Mouse (Mus musculus) heart, embryonic 15.5 days (tissue): ENCODE data around the gene Nrxn3. TPM values are rescaled to one million over a fixed set of nuclear protein-coding genes. Genes with fewer than 3 reads are reported as not detected.
A peak's percentile ranks its signal among the peaks of the same experiment; 100 is the strongest.

Experiments used
- ATAC-seq: fragments of 200-750 bp; cut with Nextera tagmentation; replicated peaks from 2 replicates; pipeline ENCODE4 v1.8.0; 2017; ENCODE audit warnings: low read depth, moderate TSS enrichment; ENCODE audit not compliant: insufficient number of reproducible peaks, insufficient read depth, low FRiP score
- H3K27ac ChIP-seq: fragments of 300-500 bp; sonication (generic); 2 replicates; pipeline ENCODE4 v1.5.1; 2015; ENCODE audit warnings: mild to moderate bottlenecking, inconsistent platforms
- H3K27me3 ChIP-seq: fragments of 300-500 bp; sonication (generic); 2 replicates; pipeline ENCODE4 v1.6.1; 2015; ENCODE audit warnings: inconsistent platforms
- H3K36me3 ChIP-seq: fragments of 300-500 bp; sonication (generic); 2 replicates; pipeline ENCODE4 v1.6.1; 2015; ENCODE audit warnings: mild to moderate bottlenecking, inconsistent platforms
- H3K4me1 ChIP-seq: fragments of 300-500 bp; sonication (generic); replicated peaks from 2 replicates; pipeline ENCODE4 v1.6.1; 2015; ENCODE audit warnings: inconsistent platforms
- H3K4me2 ChIP-seq: fragments of 300-500 bp; sonication (generic); 2 replicates; pipeline ENCODE4 v1.6.1; 2015; ENCODE audit warnings: inconsistent platforms, mild to moderate bottlenecking, moderate library complexity
- H3K4me3 ChIP-seq: fragments of 300-500 bp; sonication (generic); 2 replicates; pipeline ENCODE4 v1.5.1; 2015; ENCODE audit warnings: mild to moderate bottlenecking, inconsistent platforms
- H3K9ac ChIP-seq: fragments of 300-500 bp; sonication (generic); 2 replicates; pipeline ENCODE4 v1.6.1; 2015; ENCODE audit warnings: mild to moderate bottlenecking, inconsistent platforms
- H3K9me3 ChIP-seq: fragments of 300-500 bp; sonication (generic); replicated peaks from 2 replicates; pipeline ENCODE4 v1.6.1; 2016; ENCODE audit warnings: inconsistent platforms
- WGBS: fragments of 180-500 bp; shearing (Covaris S2); methylation state at CpG from one replicate; pipeline ENCODE4 v1.1.7; 2015; ENCODE audit warnings: mixed read lengths; 5-methylcytosine and 5-hydroxymethylcytosine counted together
- polyA plus RNA-seq: library from polyadenylated mRNA; unstranded; fragments of >200 nt; fragmentation: Nextera tagmentation; extraction: Ambion mirVana; gene quantifications from 2 replicates; pipeline ENCODE4 v1.2.1, GENCODE M21; 2015

Nrxn3 gene
- polyA plus RNA-seq, 1 experiment from 2014 or later: 1.1 TPM

GRCm38 (mm10) chr12:89700937-89701458 lies 978.3 kb downstream of the Nrxn3 start:
- 14% methylated on average over 3 of the region's 3 CpGs for WGBS
- H3K27ac ChIP-seq: no peak overlapping the region
- no peaks in the 10 kb centered on the region for H3K36me3 ChIP-seq
- no peaks in the 10 kb centered on the region for H3K9me3 ChIP-seq
- no peak overlapping the region for H3K4me3 ChIP-seq
- no peak overlapping the region for H3K9ac ChIP-seq
- no peaks in the 10 kb centered on the region for H3K4me1 ChIP-seq
- H3K4me2 ChIP-seq: no peak overlapping the region
- no peaks in the 10 kb centered on the region for H3K27me3 ChIP-seq
- ATAC-seq: no peak

GRCm38 (mm10) chr12:89702931-89703330 lies 980.3 kb downstream of the Nrxn3 start:
- no peak for ATAC-seq
- H3K4me1 ChIP-seq: no peaks in the 10 kb centered on the region
- 72% methylated on average over 1 of the region's 1 CpGs for WGBS
- H3K4me3 ChIP-seq: no peak overlapping the region
- H3K27ac ChIP-seq: no peak overlapping the region
- no peak overlapping the region for H3K9ac ChIP-seq
- H3K4me2 ChIP-seq: no peak overlapping the region
- no peaks in the 10 kb centered on the region for H3K27me3 ChIP-seq
- no peaks in the 10 kb centered on the region for H3K9me3 ChIP-seq
- no peaks in the 10 kb centered on the region for H3K36me3 ChIP-seq

- H3K36me3 ChIP-seq: no peaks in the 10 kb centered on the region
- H3K4me2 ChIP-seq: no peak overlapping the region
- H3K4me3 ChIP-seq: no peak overlapping the region
- H3K27me3 ChIP-seq: no peaks in the 10 kb centered on the region
- H3K9me3 ChIP-seq: no peaks in the 10 kb centered on the region
- ATAC-seq: no peak
- no peaks in the 10 kb centered on the region for H3K4me1 ChIP-seq
- H3K27ac ChIP-seq: no peak overlapping the region
- H3K9ac ChIP-seq: no peak overlapping the region
- 58% methylated on average over 4 of the region's 4 CpGs for WGBS
Measured at GRCm38 (mm10) chr12:89707913-89708312, 985.2 kb downstream of the Nrxn3 start.

GRCm38 (mm10) chr12:89710459-89710858 lies 987.8 kb downstream of the Nrxn3 start:
- 86% methylated on average over 5 of the region's 5 CpGs for WGBS
- ATAC-seq: no peak

GRCm38 (mm10) chr12:89711791-89712190 lies 989.1 kb downstream of the Nrxn3 start:
- no peak for ATAC-seq
- no peaks in the 10 kb centered on the region for H3K4me1 ChIP-seq
- H3K27me3 ChIP-seq: no peaks in the 10 kb centered on the region
- H3K36me3 ChIP-seq: no peaks in the 10 kb centered on the region
- WGBS: 51% methylated on average over 1 of the region's 1 CpGs
- no peak overlapping the region for H3K4me3 ChIP-seq
- H3K27ac ChIP-seq: no peak overlapping the region
- no peak overlapping the region for H3K9ac ChIP-seq
- H3K9me3 ChIP-seq: no peaks in the 10 kb centered on the region
- no peak overlapping the region for H3K4me2 ChIP-seq

More at GRCm38 (mm10) chr12:89710459-89710858, 987.8 kb downstream of the Nrxn3 start:
- Histone ChIP-seq H3K4me3 (no peak overlapping the region), H3K4me1 (no peaks in the 10 kb centered on the region), H3K27me3 (no peaks in the 10 kb centered on the region), H3K27ac (no peak overlapping the region), H3K4me2 (no peak overlapping the region), H3K9ac (no peak overlapping the region), H3K9me3 (no peaks in the 10 kb centered on the region), H3K36me3 (no peaks in the 10 kb centered on the region)

GRCm38 (mm10) chr12:89719194-89720080 lies 996.8 kb downstream of the Nrxn3 start:
- H3K4me3 ChIP-seq: no peak overlapping the region
- no peaks in the 10 kb centered on the region for H3K9me3 ChIP-seq
- WGBS: 35% methylated on average over 8 of the region's 8 CpGs
- H3K27me3 ChIP-seq: no peaks in the 10 kb centered on the region
- H3K9ac ChIP-seq: no peak overlapping the region
- no peaks in the 10 kb centered on the region for H3K4me1 ChIP-seq
- H3K27ac ChIP-seq: no peak overlapping the region
- 0 out of 2 replicates have a peak, but pooled peaks have one; percentile 39 for ATAC-seq
- no peak overlapping the region for H3K4me2 ChIP-seq
- no peaks in the 10 kb centered on the region for H3K36me3 ChIP-seq

GRCm38 (mm10) chr12:89720945-89721344 lies 998.3 kb downstream of the Nrxn3 start:
- Histone ChIP-seq H3K27me3 (no peaks in the 10 kb centered on the region), H3K27ac (no peak overlapping the region), H3K4me1 (no peaks in the 10 kb centered on the region), H3K36me3 (no peaks in the 10 kb centered on the region), H3K4me2 (no peak overlapping the region), H3K9ac (no peak overlapping the region), H3K4me3 (no peak overlapping the region), H3K9me3 (no peaks in the 10 kb centered on the region)
- no peak for ATAC-seq
- 34% methylated on average over 3 of the region's 3 CpGs for WGBS

- 88% methylated on average over 14 of the region's 14 CpGs for WGBS
- Histone ChIP-seq H3K27me3 (no peaks in the 10 kb centered on the region), H3K4me1 (no peaks in the 10 kb centered on the region), H3K4me2 (no peak overlapping the region), H3K27ac (no peak overlapping the region), H3K9ac (no peak overlapping the region), H3K36me3 (no peaks in the 10 kb centered on the region), H3K9me3 (no peaks in the 10 kb centered on the region), H3K4me3 (no peak overlapping the region)
- no peak for ATAC-seq
Measured at GRCm38 (mm10) chr12:89722462-89722861, 999.8 kb downstream of the Nrxn3 start.

GRCm38 (mm10) chr12:89724048-89724447 lies 1001.4 kb downstream of the Nrxn3 start:
- 46% methylated on average over 3 of the region's 3 CpGs for WGBS
- no peak overlapping the region for H3K27ac ChIP-seq

GRCm38 (mm10) chr12:89742326-89742725 lies 1019.6 kb downstream of the Nrxn3 start:
- 67% methylated on average over 1 of the region's 1 CpGs for WGBS
- Histone ChIP-seq H3K27ac (no peak overlapping the region), H3K27me3 (no peaks in the 10 kb centered on the region), H3K4me3 (no peak overlapping the region), H3K4me2 (no peak overlapping the region), H3K4me1 (no peaks in the 10 kb centered on the region), H3K36me3 (no peaks in the 10 kb centered on the region), H3K9me3 (no peaks in the 10 kb centered on the region), H3K9ac (no peak overlapping the region)
- ATAC-seq: no peak

More at GRCm38 (mm10) chr12:89724048-89724447, 1001.4 kb downstream of the Nrxn3 start:
- Histone ChIP-seq H3K4me3 (no peak overlapping the region), H3K4me2 (no peak overlapping the region), H3K9ac (no peak overlapping the region), H3K9me3 (no peaks in the 10 kb centered on the region), H3K4me1 (no peaks in the 10 kb centered on the region), H3K27me3 (no peaks in the 10 kb centered on the region), H3K36me3 (no peaks in the 10 kb centered on the region)
- no peak for ATAC-seq

- H3K4me3 ChIP-seq: no peak overlapping the region
- 74% methylated on average over 2 of the region's 2 CpGs for WGBS
- no peak overlapping the region for H3K4me2 ChIP-seq
- H3K27me3 ChIP-seq: no peaks in the 10 kb centered on the region
- no peak overlapping the region for H3K9ac ChIP-seq
- ATAC-seq: no peak
- H3K4me1 ChIP-seq: no peaks in the 10 kb centered on the region
- no peak overlapping the region for H3K27ac ChIP-seq
- H3K9me3 ChIP-seq: no peaks in the 10 kb centered on the region
- H3K36me3 ChIP-seq: no peaks in the 10 kb centered on the region
Measured at GRCm38 (mm10) chr12:89742796-89743195, 1020.1 kb downstream of the Nrxn3 start.
